Comparison of ENCODE assay signal across 9 mouse cellular contexts in genomic region chr17:30618136-30618891, GRCm38 (mm10).
"Had no signal": no experiment of that assay in that cellular context is flagged by ENCODE, and none has a peak within 500 bp of the region (broad histone marks: within the 10 kb centered on the region; RNA-seq: fewer than 3 reads in every experiment).

No protein-coding gene starts in this region.

- H3K27me3 ChIP-seq: hindbrain, embryonic 15.5 days; liver, embryonic 15.5 days; lung, embryonic 15.5 days; neural tube, embryonic 12.5 days had no signal

- H3K9me3 ChIP-seq: hindbrain, embryonic 15.5 days; limb, embryonic 10.5 days; liver, embryonic 15.5 days; lung, embryonic 15.5 days; neural tube, embryonic 12.5 days had no signal

- DNase-seq: lung, postnatal 36 days; midbrain, embryonic 14.5 days; thymus, postnatal 4 days had no signal

- H3K27ac ChIP-seq: hindbrain, embryonic 15.5 days; limb, embryonic 10.5 days; liver, embryonic 15.5 days; lung, embryonic 15.5 days; neural tube, embryonic 12.5 days; stomach, postnatal 0 days had no signal

- H3K4me2 ChIP-seq: hindbrain, embryonic 15.5 days; liver, embryonic 15.5 days; lung, embryonic 15.5 days; neural tube, embryonic 12.5 days had no signal

- H3K36me3 ChIP-seq: hindbrain, embryonic 15.5 days; limb, embryonic 10.5 days; liver, embryonic 15.5 days; lung, embryonic 15.5 days; neural tube, embryonic 12.5 days had no signal

- H3K9ac ChIP-seq: hindbrain, embryonic 15.5 days; liver, embryonic 15.5 days; lung, embryonic 15.5 days; neural tube, embryonic 12.5 days had no signal

- H3K4me3 ChIP-seq: hindbrain, embryonic 15.5 days; limb, embryonic 10.5 days; liver, embryonic 15.5 days; lung, embryonic 15.5 days; neural tube, embryonic 12.5 days had no signal

- H3K4me1 ChIP-seq: hindbrain, embryonic 15.5 days; limb, embryonic 10.5 days; lung, embryonic 15.5 days; neural tube, embryonic 12.5 days had no signal
